ENCODE assay signal across 13 mouse cellular contexts in genomic region chr13:57278580-57278979, GRCm38 (mm10).
DNase-seq lines count a peak whose midpoint lies in the region; ATAC-seq and TF ChIP-seq lines count a peak whose summit lies in the region.
"Had no signal": no experiment of that assay in that cellular context is flagged by ENCODE, and none has a peak within 500 bp of the region (broad histone marks: within the 10 kb centered on the region; RNA-seq: fewer than 3 reads in every experiment).

No protein-coding gene starts in this region.

- H3K9me3 ChIP-seq in forebrain, postnatal 0 days (ENCODE audit: low read length), result no peaks in the 10 kb centered on the region
- no peaks in the 10 kb centered on the region for H3K9me3 ChIP-seq in forebrain, embryonic 15.5 days
- no peaks in the 10 kb centered on the region for H3K9me3 ChIP-seq in midbrain, postnatal 0 days (ENCODE audit: low read length)
- H3K9me3 ChIP-seq: neural tube, embryonic 12.5 days had no signal

- no peak for ATAC-seq in forebrain, postnatal 0 days
- no peak for ATAC-seq in forebrain, embryonic 15.5 days (replicated peaks)
- no peak for ATAC-seq in midbrain, postnatal 0 days (ENCODE audit: low FRiP score)

- H3K4me1 ChIP-seq in forebrain, postnatal 0 days (ENCODE audit: insufficient read depth), result no peaks in the 10 kb centered on the region
- H3K4me1 ChIP-seq in forebrain, embryonic 15.5 days, result peaks cover 12% of the 10 kb centered on the region; the same call in 1 of the 2 replicates
- no peaks in the 10 kb centered on the region for H3K4me1 ChIP-seq in midbrain, postnatal 0 days (ENCODE audit: insufficient read depth, low read length)

- no peak overlapping the region for H3K4me3 ChIP-seq in forebrain, postnatal 0 days (ENCODE audit: low read depth, low read length)
- no peak overlapping the region for H3K4me3 ChIP-seq in forebrain, embryonic 15.5 days
- no peak overlapping the region for H3K4me3 ChIP-seq in midbrain, postnatal 0 days (ENCODE audit: low read depth, low read length)
- H3K4me3 ChIP-seq: neural tube, embryonic 12.5 days had no signal

- WGBS in forebrain, postnatal 0 days, result 4% methylated on average over 2 of the region's 2 CpGs
- 6% methylated on average over 2 of the region's 2 CpGs for WGBS in forebrain, embryonic 15.5 days
- 7% methylated on average over 2 of the region's 2 CpGs for WGBS in midbrain, postnatal 0 days

- no peak overlapping the region for H3K9ac ChIP-seq in forebrain, postnatal 0 days
- H3K9ac ChIP-seq in forebrain, embryonic 15.5 days (replicated peaks), result no peak overlapping the region
- no peak overlapping the region for H3K9ac ChIP-seq in midbrain, postnatal 0 days (replicated peaks; ENCODE audit: low read length, poor library complexity, severe bottlenecking)
- H3K9ac ChIP-seq: neural tube, embryonic 12.5 days had no signal

- H3K27ac ChIP-seq in forebrain, postnatal 0 days (ENCODE audit: low read depth, low read length), result no peak overlapping the region
- H3K27ac ChIP-seq in forebrain, embryonic 15.5 days (replicated peaks), result no peak overlapping the region
- H3K27ac ChIP-seq in midbrain, postnatal 0 days (ENCODE audit: low read depth, low read length), result no peak overlapping the region
- H3K27ac ChIP-seq: neural tube, embryonic 12.5 days had no signal

- H3K36me3 ChIP-seq in forebrain, postnatal 0 days (ENCODE audit: insufficient read depth), result no peaks in the 10 kb centered on the region
- no peaks in the 10 kb centered on the region for H3K36me3 ChIP-seq in forebrain, embryonic 15.5 days
- no peaks in the 10 kb centered on the region for H3K36me3 ChIP-seq in midbrain, postnatal 0 days (ENCODE audit: insufficient read depth, low read length)
- H3K36me3 ChIP-seq: neural tube, embryonic 12.5 days had no signal

- peak; percentile 50 for DNase-seq in forebrain, postnatal 0 days
- DNase-seq in lung, postnatal 36 days, result peak; percentile 5
- no peak for DNase-seq in lung, postnatal 10 days
- DNase-seq in R1 (ENCODE audit: low read depth, low spot score), result peak; percentile 65
- DNase-seq in midbrain, postnatal 0 days (ENCODE audit: low spot score), result peak; percentile 55
- no peak for DNase-seq in left cerebral cortex, postnatal 36 days (ENCODE audit: low spot score in 2 of 2)
- no peak for DNase-seq in ovary, postnatal 10 days (ENCODE audit: low spot score)
- DNase-seq: cerebellum, adult 8-10 months; gastrocnemius, postnatal 36 days; kidney, adult 11 months; left cerebral cortex, postnatal 4 days had no signal

- no peak overlapping the region for H3K4me2 ChIP-seq in forebrain, postnatal 0 days (ENCODE audit: low read depth)
- no peak overlapping the region for H3K4me2 ChIP-seq in forebrain, embryonic 15.5 days (replicated peaks)
- H3K4me2 ChIP-seq in midbrain, postnatal 0 days (ENCODE audit: low read depth, low read length, poor library complexity, severe bottlenecking), result no peak overlapping the region
- H3K4me2 ChIP-seq: neural tube, embryonic 12.5 days had no signal

- intact Hi-C loops in left cerebral cortex, postnatal 36 days (cut with DNase I), result loop anchor here (5.0 kb wide), 1 partner anchor 801 kb away; no protein-coding TSS in a partner anchor

- TF ChIP-seq CTCF in forebrain, postnatal 0 days (IDR thresholded peaks at IDR 0.05; ENCODE audit: low read depth), result peak; percentile 62
- peak; percentile 74 for TF ChIP-seq CTCF in midbrain, postnatal 0 days (IDR thresholded peaks at IDR 0.05)

- no peaks in the 10 kb centered on the region; the same call in 1 of the 2 replicates for H3K27me3 ChIP-seq in forebrain, postnatal 0 days (ENCODE audit: insufficient read depth, low read length)
- 0 out of 2 replicates have a peak, but pooled peaks cover 3% of the 10 kb centered on the region for H3K27me3 ChIP-seq in forebrain, embryonic 15.5 days
- no peaks in the 10 kb centered on the region; the same call in 1 of the 2 replicates for H3K27me3 ChIP-seq in midbrain, postnatal 0 days (ENCODE audit: insufficient read depth, low read length)
- H3K27me3 ChIP-seq: neural tube, embryonic 12.5 days had no signal

Comparison
In these comparisons a context has a peak if more than half of its experiments do, and no peak if none do; other contexts are left out.
1. DNase-seq: peak in forebrain, postnatal 0 days (single experiment), lung, postnatal 36 days (single experiment), R1 (single experiment) and midbrain, postnatal 0 days (single experiment); none in lung, postnatal 10 days (single experiment), left cerebral cortex, postnatal 36 days (0 of 2) and ovary, postnatal 10 days (single experiment).